Mouse (Mus musculus) hindbrain, embryonic 14.5 days (tissue): Measurements from ENCODE around the gene Smarcc2. TPM values are rescaled to one million over a fixed set of nuclear protein-coding genes. Genes with fewer than 3 reads are reported as not detected.

Source experiments
- ATAC-seq: fragments of 200-750 bp; cut with Nextera tagmentation; 2 replicates; pipeline ENCODE4 v1.8.0; 2017; ENCODE audit warnings: moderate number of reproducible peaks, mild to moderate bottlenecking, moderate TSS enrichment, moderate library complexity; ENCODE audit not compliant: low FRiP score
- DNase-seq: peaks from one replicate; pipeline ENCODE4 v3.0.0-alpha.2; 2015; ENCODE audit warnings: low spot score
- H3K27ac ChIP-seq: fragments of 300-500 bp; sonication (generic); 2 replicates; pipeline ENCODE4 v1.5.1; 2014; ENCODE audit warnings: mild to moderate bottlenecking, moderate library complexity
- H3K27me3 ChIP-seq: fragments of 300-500 bp; sonication (generic); 2 replicates; pipeline ENCODE4 v1.6.1; 2014; ENCODE audit warnings: mild to moderate bottlenecking, low read length, mixed read lengths; ENCODE audit not compliant: control insufficient read depth, insufficient read depth
- H3K36me3 ChIP-seq: fragments of 300-500 bp; sonication (generic); replicated peaks from 2 replicates; pipeline ENCODE4 v1.6.1; 2014; ENCODE audit not compliant: control insufficient read depth, insufficient read depth
- H3K4me1 ChIP-seq: fragments of 300-500 bp; sonication (generic); replicated peaks from 2 replicates; pipeline ENCODE4 v1.6.1; 2014; ENCODE audit warnings: antibody characterized with exemption, low read length, mixed read lengths; ENCODE audit not compliant: control insufficient read depth, insufficient read depth
- H3K4me2 ChIP-seq: fragments of 300-500 bp; sonication (generic); replicated peaks from 2 replicates; pipeline ENCODE4 v1.6.1; 2014; ENCODE audit warnings: mild to moderate bottlenecking, moderate library complexity
- H3K4me3 ChIP-seq: fragments of 300-500 bp; sonication (generic); replicated peaks from 2 replicates; pipeline ENCODE4 v1.5.1; 2014; ENCODE audit warnings: mild to moderate bottlenecking, low read length
- H3K9ac ChIP-seq: fragments of 300-500 bp; sonication (generic); 2 replicates; pipeline ENCODE4 v1.6.1; 2014
- H3K9me3 ChIP-seq: fragments of 300-500 bp; sonication (generic); 2 replicates; pipeline ENCODE4 v1.6.1; 2016; ENCODE audit warnings: low read length; ENCODE audit not compliant: control insufficient read depth
- WGBS: fragments of 180-500 bp; shearing (Covaris S2); extraction: QIAGEN DNeasy Blood & Tissue Kit; methylation state at CpG from one replicate; pipeline ENCODE4 v1.1.7; 2014; 5-methylcytosine and 5-hydroxymethylcytosine counted together
- polyA plus RNA-seq: library from polyadenylated mRNA; unstranded; fragments of >200 nt; fragmentation: Nextera tagmentation; extraction: Ambion mirVana; gene quantifications from 2 replicates; pipeline ENCODE4 v1.2.1, GENCODE M21; 2014

Gene Smarcc2
- polyA plus RNA-seq, 1 experiment from 2014 or later = 184 TPM

- no peaks in the 10 kb centered on the region for H3K27me3 ChIP-seq
- 83% methylated on average over 10 of the region's 10 CpGs for WGBS
- H3K9ac ChIP-seq = no peak overlapping the region
- H3K4me1 ChIP-seq = no peaks in the 10 kb centered on the region
- ATAC-seq (no peak), DNase-seq (no peak)
- H3K36me3 ChIP-seq = peaks cover 85% of the 10 kb centered on the region
- no peak overlapping the region for H3K4me3 ChIP-seq
- no peak overlapping the region for H3K27ac ChIP-seq
- H3K9me3 ChIP-seq = no peaks in the 10 kb centered on the region
- no peak overlapping the region for H3K4me2 ChIP-seq
Measured at GRCm38 (mm10) chr10:128438675-128439279, 20.3 kb upstream of the Smarcc2 start.

- H3K9me3 ChIP-seq = no peaks in the 10 kb centered on the region
- no peak for DNase-seq
- 72% methylated on average over 10 of the region's 10 CpGs for WGBS
- ATAC-seq = no peak
- no peak overlapping the region for H3K4me3 ChIP-seq
- no peak overlapping the region for H3K27ac ChIP-seq
- H3K4me2 ChIP-seq = no peak overlapping the region
- H3K4me1 ChIP-seq = no peaks in the 10 kb centered on the region
- H3K27me3 ChIP-seq = no peaks in the 10 kb centered on the region
- H3K9ac ChIP-seq = no peak overlapping the region
- H3K36me3 ChIP-seq = peaks cover 71% of the 10 kb centered on the region
Measured at GRCm38 (mm10) chr10:128440407-128440806, 18.6 kb upstream of the Smarcc2 start.

GRCm38 (mm10) chr10:128441324-128442119 lies 17.5 kb upstream of the Smarcc2 start:
- DNase-seq = no peak
- no peaks in the 10 kb centered on the region for H3K27me3 ChIP-seq
- ATAC-seq = no peak
- H3K4me2 ChIP-seq = no peak overlapping the region
- H3K9me3 ChIP-seq = no peaks in the 10 kb centered on the region
- no peak overlapping the region for H3K4me3 ChIP-seq
- H3K36me3 ChIP-seq = peaks cover 60% of the 10 kb centered on the region
- H3K27ac ChIP-seq = no peak overlapping the region
- WGBS = 86% methylated on average over 10 of the region's 10 CpGs
- H3K9ac ChIP-seq = no peak overlapping the region
- H3K4me1 ChIP-seq = no peaks in the 10 kb centered on the region

- H3K4me3 ChIP-seq = no peak overlapping the region
- H3K4me1 ChIP-seq = no peaks in the 10 kb centered on the region
- WGBS = 96% methylated on average over 1 of the region's 1 CpGs
- ATAC-seq (no peak), DNase-seq (no peak)
- H3K4me2 ChIP-seq = no peak overlapping the region
- no peak overlapping the region for H3K9ac ChIP-seq
- no peak overlapping the region for H3K27ac ChIP-seq
- no peaks in the 10 kb centered on the region for H3K27me3 ChIP-seq
- no peaks in the 10 kb centered on the region for H3K9me3 ChIP-seq
- H3K36me3 ChIP-seq = peaks cover 48% of the 10 kb centered on the region
Measured at GRCm38 (mm10) chr10:128442718-128443117, 16.3 kb upstream of the Smarcc2 start.

- DNase-seq (no peak), ATAC-seq (no peak)
- WGBS = 79% methylated on average over 6 of the region's 6 CpGs
- H3K9me3 ChIP-seq = no peaks in the 10 kb centered on the region
- no peaks in the 10 kb centered on the region for H3K4me1 ChIP-seq
- H3K4me2 ChIP-seq = no peak overlapping the region
- peaks cover 32% of the 10 kb centered on the region for H3K36me3 ChIP-seq
- no peak overlapping the region for H3K4me3 ChIP-seq
- no peak overlapping the region for H3K27ac ChIP-seq
- no peaks in the 10 kb centered on the region for H3K27me3 ChIP-seq
- no peak overlapping the region for H3K9ac ChIP-seq
Measured at GRCm38 (mm10) chr10:128444354-128444753, 14.7 kb upstream of the Smarcc2 start.

- 91% methylated on average over 4 of the region's 4 CpGs for WGBS
- Histone ChIP-seq H3K9me3 (no peaks in the 10 kb centered on the region), H3K4me3 (no peak overlapping the region), H3K4me2 (no peak overlapping the region), H3K9ac (no peak overlapping the region), H3K4me1 (no peaks in the 10 kb centered on the region), H3K27me3 (no peaks in the 10 kb centered on the region), H3K27ac (no peak overlapping the region), H3K36me3 (peaks cover 21% of the 10 kb centered on the region)
- ATAC-seq = no peak
- no peak for DNase-seq
Measured at GRCm38 (mm10) chr10:128445407-128445806, 13.6 kb upstream of the Smarcc2 start.

GRCm38 (mm10) chr10:128451014-128451413 lies 8.0 kb upstream of the Smarcc2 start:
- 88% methylated on average over 6 of the region's 6 CpGs for WGBS
- no peak for ATAC-seq
- no peaks in the 10 kb centered on the region for H3K4me1 ChIP-seq
- no peak for DNase-seq
- H3K9ac ChIP-seq = no peak overlapping the region
- H3K27ac ChIP-seq = no peak overlapping the region
- no peaks in the 10 kb centered on the region for H3K27me3 ChIP-seq
- no peaks in the 10 kb centered on the region for H3K36me3 ChIP-seq
- no peaks in the 10 kb centered on the region for H3K9me3 ChIP-seq
- H3K4me3 ChIP-seq = no peak overlapping the region
- no peak overlapping the region for H3K4me2 ChIP-seq

- DNase-seq (no peak), ATAC-seq (no peak)
- Histone ChIP-seq H3K9me3 (no peaks in the 10 kb centered on the region), H3K27ac (no peak overlapping the region), H3K27me3 (no peaks in the 10 kb centered on the region), H3K4me2 (no peak overlapping the region), H3K36me3 (no peaks in the 10 kb centered on the region), H3K9ac (no peak overlapping the region), H3K4me1 (no peaks in the 10 kb centered on the region), H3K4me3 (no peak overlapping the region)
- WGBS = 76% methylated on average over 3 of the region's 3 CpGs
Measured at GRCm38 (mm10) chr10:128454471-128454870, 4.6 kb upstream of the Smarcc2 start.

- Histone ChIP-seq H3K9me3 (no peaks in the 10 kb centered on the region), H3K4me2 (no peak overlapping the region; the same call in 1 of the 2 replicates), H3K9ac (no peak overlapping the region), H3K27ac (no peak overlapping the region), H3K36me3 (no peaks in the 10 kb centered on the region), H3K27me3 (no peaks in the 10 kb centered on the region), H3K4me3 (no peak overlapping the region), H3K4me1 (no peaks in the 10 kb centered on the region)
- ATAC-seq (no peak), DNase-seq (peak; percentile 87)
- 4% methylated on average over 6 of the region's 6 CpGs for WGBS
Measured at GRCm38 (mm10) chr10:128455280-128455679, 3.8 kb upstream of the Smarcc2 start.
